Mouse (Mus musculus) small intestine, adult 2 months (tissue): ENCODE data around the gene Rxra.

Source experiments
- CTCF ChIP-seq: fragments of 200-500 bp; IDR thresholded peaks from 2 replicates; pipeline ENCODE4 v1.5.1; 2012; ENCODE audit warnings: low read depth, mild to moderate bottlenecking, control low read depth, inconsistent platforms, low read length, moderate library complexity, mixed read lengths; ENCODE audit not compliant: insufficient replicate concordance, insufficient read length; ENCODE audit errors: extremely low read depth
- POLR2A ChIP-seq: fragments of 200-500 bp; IDR thresholded peaks from 2 replicates; pipeline ENCODE4 v1.6.1; 2012; ENCODE audit warnings: low read depth, mild to moderate bottlenecking, control low read depth, inconsistent platforms, low read length, moderate library complexity

- TF ChIP-seq CTCF (no peak), POLR2A (no peak)
These were observed 83.2 kb downstream of the Rxra start for GRCm38 (mm10) chr2:27759431-27759830.
